Mouse (Mus musculus) left cerebral cortex, adult 18-20 months (tissue): ENCODE measurements around the gene Nbea. TPM values are rescaled to one million over a fixed set of nuclear protein-coding genes. Genes with fewer than 3 reads are reported as not detected.
A peak's percentile ranks its signal among the peaks of the same experiment; 100 is the strongest.

Experiments
- DNase-seq, 2 experiments: peaks; one replicate each; pipeline ENCODE4 v3.0.0; 2021 to 2022; ENCODE audit warnings: low spot score in 2 of 2, mixed read lengths in 1 of 2
- total RNA-seq, 2 experiments: library from RNA; stranded (reverse); gene quantifications; 2 replicates each; pipeline ENCODE4 v1.2.3; 2021

The Nbea gene
- total RNA-seq, 2 experiments from 2014 or later = 152 to 163 TPM

DNA sequence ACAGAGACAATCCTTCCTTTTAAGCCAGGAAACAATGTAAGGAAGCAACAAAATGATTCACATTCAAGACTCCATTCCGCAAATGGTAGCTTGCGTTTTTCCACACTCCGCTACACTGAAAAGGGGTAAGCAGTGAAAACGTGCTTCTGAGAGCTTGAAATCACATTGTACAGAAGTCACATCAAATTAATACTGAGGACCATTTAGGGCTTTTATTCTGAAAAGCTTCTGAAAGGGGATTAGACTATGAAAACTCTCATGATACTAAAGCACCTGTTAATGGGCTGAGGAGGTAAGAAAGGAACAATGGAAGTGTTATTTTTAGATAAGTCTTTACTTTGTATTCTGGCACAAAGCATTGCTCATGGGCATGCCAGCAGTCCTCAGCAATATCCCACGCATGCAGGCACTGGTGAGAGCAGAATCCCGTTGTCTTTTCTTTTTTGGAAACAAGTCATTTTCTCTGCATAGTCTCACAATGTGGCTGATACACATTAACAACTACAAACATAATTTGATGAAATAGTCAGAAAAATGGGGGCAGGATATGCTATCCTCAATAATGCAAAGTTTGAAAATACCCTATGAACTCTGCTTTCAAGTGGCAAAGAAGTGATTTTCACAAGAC is 428.4 kb downstream of the Nbea start:
- DNase-seq = no peak

DNA sequence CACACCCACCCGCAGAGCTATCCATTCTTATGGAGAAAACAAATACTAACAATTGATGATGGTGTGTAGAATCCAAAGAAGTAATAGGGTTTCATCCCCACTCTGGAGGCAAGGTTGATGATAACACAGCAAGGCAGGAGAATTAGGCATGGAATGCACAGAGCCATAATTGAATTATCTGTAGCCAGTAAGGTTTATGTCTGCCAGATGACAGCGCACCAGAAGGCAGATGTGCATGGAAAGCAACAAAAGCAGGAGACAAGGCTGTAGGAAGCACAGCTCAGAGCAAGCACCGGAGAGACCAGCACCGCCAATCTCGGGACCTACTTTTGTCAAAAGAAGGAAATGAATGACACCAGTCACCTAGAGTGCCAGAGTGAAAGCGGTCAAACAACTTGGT is 429.6 kb downstream of the Nbea start:
- DNase-seq = no peak

DNA sequence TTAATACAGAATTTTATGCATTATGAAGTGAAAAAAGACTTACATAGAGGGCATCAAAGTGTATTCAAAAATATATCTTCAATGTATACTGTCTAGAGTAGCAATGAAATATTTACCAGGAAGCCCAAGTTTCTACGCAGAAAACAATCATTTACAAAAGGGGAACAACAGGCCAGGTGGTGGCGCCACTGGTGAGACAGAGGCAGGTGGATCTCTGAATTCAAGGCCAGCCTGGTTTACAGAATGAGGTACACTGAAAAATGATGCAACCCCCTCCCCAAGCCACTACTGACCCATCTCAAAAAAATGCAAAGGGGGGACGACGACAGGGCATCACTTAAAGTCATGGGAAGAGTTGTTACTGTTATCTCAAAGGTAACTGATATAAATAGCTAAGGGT is 430.9 kb downstream of the Nbea start:
- no peak for DNase-seq

- no peak for DNase-seq
Measured at GRCm38 (mm10) chr3:55751363-55751762, 432.1 kb downstream of the Nbea start.

DNA sequence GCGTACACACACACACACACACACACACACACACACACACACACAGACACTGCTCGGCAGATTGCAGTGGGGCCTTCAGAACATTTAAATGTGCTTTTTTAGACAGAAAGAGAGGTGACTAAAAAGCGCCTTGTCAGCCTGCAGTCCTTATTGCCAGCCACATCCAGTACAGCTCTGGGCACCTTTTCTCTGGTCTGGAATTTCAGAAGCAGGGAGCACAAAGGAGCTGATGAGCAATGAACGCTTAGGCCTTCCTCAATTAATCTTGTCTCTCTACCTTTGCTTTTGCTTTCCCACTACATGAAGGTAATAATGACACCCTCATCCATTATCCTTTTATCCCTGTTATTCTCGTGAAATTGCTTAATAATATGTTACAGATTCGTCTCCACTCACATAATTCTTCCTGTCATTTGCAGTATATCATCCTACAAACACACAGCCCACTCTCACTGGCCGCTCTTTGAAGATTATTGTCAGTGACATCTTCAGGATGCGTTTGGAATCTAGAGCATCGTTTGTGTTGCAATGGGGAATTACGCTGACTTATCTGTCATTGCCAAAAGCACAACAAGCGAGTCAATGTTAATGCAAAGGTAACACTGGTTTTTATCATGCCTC is 432.9 kb downstream of the Nbea start:
- no peak for DNase-seq

- DNase-seq = no peak
Measured at GRCm38 (mm10) chr3:55743885-55744284, 439.6 kb downstream of the Nbea start.

DNA sequence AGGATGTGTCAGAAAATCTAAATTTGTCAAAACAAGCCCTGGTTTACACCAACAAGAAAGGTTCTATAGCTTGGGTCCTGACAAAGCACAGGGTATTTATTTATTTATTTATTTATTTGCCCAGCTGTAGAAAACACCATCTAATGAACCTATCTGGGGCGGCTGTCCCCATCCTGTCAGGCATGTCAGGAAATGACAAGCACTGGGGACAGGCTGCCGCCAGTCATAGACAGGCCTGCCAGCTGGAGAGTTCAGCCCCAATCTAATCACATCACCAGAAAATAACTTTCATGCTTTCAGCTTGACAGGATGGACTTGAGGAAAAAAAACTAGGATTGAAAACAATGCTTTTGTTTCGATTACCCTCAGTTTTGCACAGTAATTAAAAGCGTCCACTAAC is 440.8 kb downstream of the Nbea start:
- DNase-seq = no peak

DNA sequence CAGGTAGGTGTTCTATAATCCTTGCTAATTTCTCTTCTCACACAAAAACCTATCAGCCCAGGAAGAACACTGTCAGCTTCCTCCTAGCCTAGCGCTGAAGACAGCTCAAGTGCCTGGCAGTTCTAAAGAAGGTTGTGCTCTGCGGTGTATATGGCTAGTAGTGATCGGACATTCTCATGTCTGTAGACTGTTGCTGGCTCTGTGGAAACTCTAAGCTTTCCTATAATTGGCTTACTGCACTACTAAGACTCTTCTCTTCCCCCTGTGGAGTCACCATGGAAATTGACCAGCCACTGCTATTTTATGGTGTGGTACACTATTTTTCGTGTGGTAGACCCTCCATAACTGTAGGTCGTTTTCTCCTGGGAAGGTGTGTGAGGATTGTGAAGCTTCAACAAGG is 441.3 kb downstream of the Nbea start:
- DNase-seq = no peak

DNA sequence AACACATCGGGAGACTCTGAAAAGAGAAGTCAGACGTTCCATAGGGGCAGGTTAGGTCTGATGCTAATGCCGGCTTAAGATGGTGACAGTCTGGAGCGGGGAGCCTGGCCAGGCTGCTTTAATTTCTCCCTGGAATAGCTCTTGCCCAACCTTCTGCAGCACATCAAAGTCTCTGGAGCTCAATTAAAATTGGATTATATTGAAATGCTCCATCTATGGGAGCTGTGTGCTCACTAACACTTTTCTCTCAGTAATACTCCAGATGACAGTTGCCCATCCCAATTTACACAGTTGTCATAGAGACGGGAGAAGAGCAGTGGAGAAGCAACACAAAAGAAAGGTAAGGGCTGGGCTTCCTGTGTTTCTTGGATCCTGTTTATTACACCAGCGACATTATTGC is 442.1 kb downstream of the Nbea start:
- no peak for DNase-seq

DNA sequence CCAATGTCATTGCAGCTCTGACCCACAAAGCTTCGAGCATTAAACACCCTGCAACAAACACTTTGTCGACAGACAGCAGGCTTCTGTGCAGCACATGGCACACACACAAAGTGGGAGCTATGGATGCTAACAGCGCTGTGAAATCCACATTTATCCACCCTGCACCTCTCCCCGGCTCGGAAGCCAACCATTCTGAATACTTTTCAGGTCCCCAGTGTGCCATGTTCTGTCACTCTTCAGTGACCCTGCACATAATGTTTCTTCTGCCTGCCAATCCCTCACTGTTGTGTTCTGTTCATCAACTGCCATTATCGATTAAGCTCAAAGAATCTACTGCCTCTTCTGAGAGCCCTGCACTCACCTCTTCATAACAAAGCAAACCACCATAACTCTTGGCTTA is 449.8 kb downstream of the Nbea start:
- DNase-seq = no peak

- no peak for DNase-seq
Measured at GRCm38 (mm10) chr3:55730549-55730948, 453.0 kb downstream of the Nbea start.

GRCm38 (mm10) chr3:55730142-55730541 is 453.4 kb downstream of the Nbea start:
- no peak for DNase-seq

DNA sequence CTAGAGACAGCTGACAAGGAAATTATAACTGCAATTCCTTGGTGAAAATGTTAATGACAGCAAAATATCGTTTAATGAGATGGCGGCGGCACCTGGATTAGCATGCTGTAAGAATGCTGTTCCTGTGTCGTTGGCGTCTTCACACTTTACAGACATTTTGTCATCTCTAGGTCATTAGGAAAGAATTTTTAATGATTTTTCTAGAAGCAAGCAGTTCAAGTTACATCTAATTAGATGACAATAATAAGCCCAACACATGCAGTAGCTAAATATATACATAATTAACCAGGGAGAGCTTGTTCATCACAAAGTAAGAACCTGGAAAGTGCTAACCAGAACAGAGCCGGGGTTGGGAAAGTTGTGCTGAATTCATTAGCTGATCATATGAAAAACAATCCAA is 469.2 kb downstream of the Nbea start:
- no peak for DNase-seq

- DNase-seq = no peak
Measured at GRCm38 (mm10) chr3:55713856-55714255, 469.6 kb downstream of the Nbea start.

DNA sequence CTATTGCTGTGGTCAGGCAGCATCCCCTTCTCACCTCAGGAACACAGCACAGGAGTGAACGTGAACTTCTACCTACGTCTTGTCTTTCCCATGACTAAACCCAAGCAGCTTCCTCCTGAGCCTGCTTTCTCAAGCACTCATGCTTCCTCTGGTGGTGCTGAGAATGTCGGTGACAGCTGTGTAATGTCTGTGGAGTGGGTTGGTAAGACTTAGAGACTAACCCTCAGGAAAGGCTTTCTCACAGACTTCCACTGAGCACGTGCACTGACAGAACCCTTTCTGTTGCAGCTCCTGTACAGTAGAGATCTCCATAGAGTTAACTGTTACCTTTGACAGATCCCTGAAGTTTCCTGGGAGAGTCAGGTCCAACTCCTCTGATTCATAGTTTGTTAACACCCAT is 473.2 kb downstream of the Nbea start:
- no peak for DNase-seq

DNA sequence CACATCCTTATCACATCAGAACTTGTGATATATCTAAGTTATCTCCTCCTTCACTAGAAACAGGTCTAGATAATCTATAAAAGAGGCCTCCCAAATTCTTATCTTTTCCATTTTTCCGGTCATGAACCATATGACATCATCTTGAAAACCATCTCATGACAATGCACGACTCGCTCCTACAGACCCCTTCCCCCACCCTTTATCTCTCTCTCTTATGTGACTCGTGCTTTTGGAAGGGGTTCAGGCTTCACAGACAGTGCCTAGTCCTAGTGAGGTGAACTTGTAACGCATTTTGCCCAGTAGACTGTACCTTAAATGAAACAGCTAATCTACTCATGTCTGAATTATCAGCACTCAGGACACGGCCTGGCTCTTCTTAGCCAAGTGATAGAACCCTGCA is 481.9 kb downstream of the Nbea start:
- no peak for DNase-seq

GRCm38 (mm10) chr3:55697174-55697573 is 486.3 kb downstream of the Nbea start:
- no peak for DNase-seq

GRCm38 (mm10) chr3:55693073-55693472 is 490.4 kb downstream of the Nbea start:
- DNase-seq = no peak

- DNase-seq = no peak
Measured at GRCm38 (mm10) chr3:55688098-55688497, 495.4 kb downstream of the Nbea start.

GRCm38 (mm10) chr3:55686993-55687392 is 496.5 kb downstream of the Nbea start:
- DNase-seq = no peak

- no peak for DNase-seq
Measured at GRCm38 (mm10) chr3:55685627-55686026, 497.9 kb downstream of the Nbea start.

- peak in 1 of 2 experiments; percentile 31 for DNase-seq
Measured at GRCm38 (mm10) chr3:55684892-55685291, 498.6 kb downstream of the Nbea start.

DNA sequence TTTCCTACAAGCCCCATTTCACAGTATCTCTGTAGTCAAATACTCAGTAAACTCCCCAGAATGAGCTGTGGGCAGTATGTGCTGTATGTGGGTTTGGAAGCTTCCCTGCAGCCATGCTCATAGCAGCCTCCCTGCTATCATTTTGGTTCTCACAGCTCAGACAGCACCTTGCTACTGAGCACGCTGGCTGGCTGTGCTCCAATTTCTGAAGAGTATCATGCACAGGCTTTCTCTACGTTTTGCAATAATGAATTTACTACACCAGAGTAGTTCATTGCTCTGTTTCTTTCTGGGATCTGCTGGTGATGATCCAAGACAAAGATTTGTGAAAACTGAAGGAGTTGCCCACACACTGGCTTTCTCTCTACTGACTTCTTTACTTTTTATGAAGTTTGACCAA is 505.8 kb downstream of the Nbea start:
- DNase-seq = peak; percentile 49 to 55
